Mouse (Mus musculus): ENCODE results near the gene Surf4.

Surf4 gene

GRCm38 (mm10) chr2:26930390-26930789 is 3.3 kb downstream of the Surf4 start:
- WGBS = 0% methylated on average over 1 of the region's 1 CpGs

GRCm38 (mm10) chr2:26927745-26928476 is 5.8 kb downstream of the Surf4 start:
- 80% methylated on average over 6 of the region's 6 CpGs for WGBS

GRCm38 (mm10) chr2:26921784-26922183 is 11.9 kb downstream of the Surf4 start:
- 56% methylated on average over 9 of the region's 9 CpGs for WGBS

- WGBS = 71% methylated on average over 6 of the region's 6 CpGs
Measured at GRCm38 (mm10) chr2:26920190-26920855, 13.4 kb downstream of the Surf4 start.

- WGBS = 73% methylated on average over 3 of the region's 3 CpGs
Measured at GRCm38 (mm10) chr2:26919684-26920083, 14.0 kb downstream of the Surf4 start.

GRCm38 (mm10) chr2:26916738-26917137 is 17.0 kb downstream of the Surf4 start:
- WGBS = 1% methylated on average over 13 of the region's 13 CpGs

- 2% methylated on average over 47 of the region's 47 CpGs for WGBS
Measured at GRCm38 (mm10) chr2:26915927-26916728, 17.6 kb downstream of the Surf4 start, which contains the start of the genes Surf2 and Surf1. Gene Surf2, plus strand, starts transcription at chr2:26916367. Gene Surf1, minus strand, starts transcription at chr2:26916530.

- 54% methylated on average over 8 of the region's 8 CpGs for WGBS
Measured at GRCm38 (mm10) chr2:26914148-26914941, 19.4 kb downstream of the Surf4 start.

GRCm38 (mm10) chr2:26913416-26914147 is 20.1 kb downstream of the Surf4 start:
- 74% methylated on average over 17 of the region's 17 CpGs for WGBS

GRCm38 (mm10) chr2:26912253-26912770 is 21.4 kb downstream of the Surf4 start:
- 53% methylated on average over 5 of the region's 5 CpGs for WGBS

- 1% methylated on average over 37 of the region's 37 CpGs for WGBS
Measured at GRCm38 (mm10) chr2:26910994-26911765, 22.5 kb downstream of the Surf4 start.

- under 1% methylated on average over 74 of the region's 74 CpGs for WGBS
Measured at GRCm38 (mm10) chr2:26910124-26910993, 23.4 kb downstream of the Surf4 start, which contains the start of the genes Med22 and Rpl7a. Gene Med22, minus strand, starts transcription at chr2:26910677. Gene Rpl7a, plus strand, starts transcription at chr2:26910764.

GRCm38 (mm10) chr2:26908710-26909386 is 24.9 kb downstream of the Surf4 start:
- 76% methylated on average over 18 of the region's 18 CpGs for WGBS

- 33% methylated on average over 4 of the region's 4 CpGs for WGBS
Measured at GRCm38 (mm10) chr2:26907109-26907508, 26.6 kb downstream of the Surf4 start.

GRCm38 (mm10) chr2:26906431-26906830 is 27.3 kb downstream of the Surf4 start:
- WGBS = 91% methylated on average over 3 of the region's 3 CpGs

- 94% methylated on average over 2 of the region's 2 CpGs for WGBS
Measured at GRCm38 (mm10) chr2:26905936-26906335, 27.8 kb downstream of the Surf4 start.

GRCm38 (mm10) chr2:26903311-26903710 is 30.4 kb downstream of the Surf4 start:
- WGBS = 7% methylated on average over 7 of the region's 7 CpGs

Measured in cerebral cortex, adult 2 months (tissue).